Mouse (Mus musculus) spleen, adult 2 months (tissue): Measurements from ENCODE around the gene Atp6v0a1. TPM values are rescaled to one million over a fixed set of nuclear protein-coding genes. Genes with fewer than 3 reads are reported as not detected.

Experiments used
- DNase-seq, 2 experiments: peaks; one replicate each; pipeline versions ENCODE4 v3.0.0 to v3.0.0-alpha.2; 2012 to 2021; ENCODE audit warnings: low spot score in 2 of 2, low read depth in 1 of 2
- H3K27ac ChIP-seq: fragments of 200-500 bp; 2 replicates; pipeline ENCODE4 v1.5.1; 2012; ENCODE audit warnings: low read length, inconsistent platforms; ENCODE audit not compliant: insufficient read depth
- H3K27me3 ChIP-seq: fragments of 200-500 bp; 2 replicates; pipeline ENCODE4 v1.6.1; 2012; ENCODE audit warnings: mild to moderate bottlenecking, moderate library complexity, low read length, inconsistent platforms; ENCODE audit not compliant: control insufficient read depth, insufficient read depth
- H3K36me3 ChIP-seq: fragments of 200-500 bp; 2 replicates; pipeline ENCODE4 v1.6.1; 2012; ENCODE audit warnings: mild to moderate bottlenecking, low read length, inconsistent platforms; ENCODE audit not compliant: control insufficient read depth, insufficient read depth
- H3K4me1 ChIP-seq: fragments of 200-500 bp; 2 replicates; pipeline ENCODE4 v1.6.1; 2011; ENCODE audit warnings: inconsistent platforms; ENCODE audit not compliant: control insufficient read depth, insufficient read depth, insufficient read length
- H3K4me3 ChIP-seq: fragments of 200-500 bp; 2 replicates; pipeline ENCODE4 v1.5.1; 2011; ENCODE audit warnings: mild to moderate bottlenecking, inconsistent platforms; ENCODE audit not compliant: insufficient read depth, insufficient read length; ENCODE audit errors: extremely low read depth
- CTCF ChIP-seq: fragments of 200-500 bp; IDR thresholded peaks from 2 replicates; pipeline ENCODE4 v1.5.1; 2011; ENCODE audit warnings: mild to moderate bottlenecking, inconsistent platforms; ENCODE audit not compliant: insufficient read depth, insufficient read length, insufficient replicate concordance; ENCODE audit errors: extremely low read depth
- POLR2A ChIP-seq: fragments of 200-500 bp; IDR thresholded peaks from 2 replicates; pipeline ENCODE4 v1.6.1; 2011; ENCODE audit warnings: low read depth, low read length, inconsistent platforms
- WGBS: fragments of 180-500 bp; shearing (Covaris S2); methylation state at CpG from one replicate; pipeline ENCODE4 v1.1.7; 2018; 5-methylcytosine and 5-hydroxymethylcytosine counted together
- polyA plus RNA-seq: library from polyadenylated mRNA; depleted of rRNA; stranded (reverse); fragments of >200 nt; gene quantifications from 2 replicates; pipeline ENCODE4 v1.2.3, GENCODE M21; 2012

Atp6v0a1 gene
- polyA plus RNA-seq, 1 experiment, result 41.8 TPM

GRCm38 (mm10) chr11:101027121-101027520 is 17.9 kb downstream of the Atp6v0a1 start:
- no peak for DNase-seq
- Histone ChIP-seq H3K27me3 (no peaks in the 10 kb centered on the region), H3K36me3 (peaks cover 38% of the 10 kb centered on the region), H3K4me3 (no peak overlapping the region), H3K4me1 (no peaks in the 10 kb centered on the region), H3K27ac (no peak overlapping the region)
- whole genome bisulfite sequencing, result 94% methylated on average over 11 of the region's 11 CpGs
- TF ChIP-seq CTCF (no peak), POLR2A (no peak)

- TF ChIP-seq CTCF, result no peak
- no peak for TF ChIP-seq POLR2A
- no peaks in the 10 kb centered on the region for H3K27me3 ChIP-seq
Observed at GRCm38 (mm10) chr11:101029320-101029719, 20.1 kb downstream of the Atp6v0a1 start.

GRCm38 (mm10) chr11:101030136-101030807 is 21.0 kb downstream of the Atp6v0a1 start:
- no peak for TF ChIP-seq CTCF
- TF ChIP-seq POLR2A, result no peak
- Histone ChIP-seq H3K4me3 (no peak overlapping the region), H3K4me1 (no peaks in the 10 kb centered on the region), H3K27ac (no peak overlapping the region), H3K27me3 (no peaks in the 10 kb centered on the region), H3K36me3 (peaks cover 39% of the 10 kb centered on the region)
- 80% methylated on average over 10 of the region's 10 CpGs for WGBS
- no peak for DNase-seq

More at GRCm38 (mm10) chr11:101029320-101029719, 20.1 kb downstream of the Atp6v0a1 start:
- Histone ChIP-seq H3K36me3 (peaks cover 39% of the 10 kb centered on the region), H3K4me1 (no peaks in the 10 kb centered on the region), H3K4me3 (no peak overlapping the region), H3K27ac (no peak overlapping the region)
- no peak for DNase-seq
- 90% methylated on average over 8 of the region's 8 CpGs for WGBS

- DNase-seq, result no peak
- WGBS, result 95% methylated on average over 4 of the region's 4 CpGs
- TF ChIP-seq CTCF, result no peak
- TF ChIP-seq POLR2A, result no peak
- H3K4me1 ChIP-seq, result no peaks in the 10 kb centered on the region
- H3K27ac ChIP-seq, result no peak overlapping the region
- no peaks in the 10 kb centered on the region for H3K27me3 ChIP-seq
- no peak overlapping the region for H3K4me3 ChIP-seq
- peaks cover 40% of the 10 kb centered on the region for H3K36me3 ChIP-seq
Observed at GRCm38 (mm10) chr11:101030808-101031156, 21.5 kb downstream of the Atp6v0a1 start.

- WGBS, result 96% methylated on average over 1 of the region's 1 CpGs
Observed at GRCm38 (mm10) chr11:101031470-101031869, 22.2 kb downstream of the Atp6v0a1 start.

DNA sequence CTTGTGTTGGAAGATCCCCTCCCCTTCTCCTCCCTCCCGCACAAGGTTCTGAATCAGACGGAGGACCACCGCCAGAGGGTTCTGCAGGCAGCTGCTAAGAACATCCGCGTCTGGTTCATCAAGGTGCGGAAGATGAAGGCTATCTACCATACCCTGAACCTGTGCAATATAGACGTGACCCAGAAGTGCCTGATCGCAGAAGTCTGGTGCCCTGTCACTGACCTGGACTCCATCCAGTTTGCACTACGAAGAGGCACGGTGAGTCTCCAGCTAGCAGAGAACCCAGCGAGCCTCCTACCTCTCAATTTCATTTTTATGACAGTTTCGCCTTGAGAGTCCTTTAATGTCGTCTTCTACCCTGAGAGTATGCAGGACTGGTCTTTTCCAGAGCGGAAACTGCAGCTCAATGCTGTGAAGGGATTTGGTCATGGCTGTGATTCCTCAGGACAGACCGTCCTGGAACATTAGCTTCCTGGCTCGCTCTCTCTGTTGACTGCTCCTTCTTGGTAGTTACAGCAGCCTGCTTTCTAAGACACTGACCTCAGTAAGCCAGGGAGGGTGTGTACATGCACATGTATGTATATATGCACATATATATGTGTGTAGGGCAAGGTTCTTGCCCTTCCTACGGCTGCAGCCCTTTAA is 24.7 kb downstream of the Atp6v0a1 start:
- Histone ChIP-seq H3K36me3 (peaks cover 43% of the 10 kb centered on the region), H3K4me1 (no peaks in the 10 kb centered on the region), H3K27me3 (no peaks in the 10 kb centered on the region), H3K4me3 (no peak overlapping the region), H3K27ac (no peak overlapping the region)
- 95% methylated on average over 17 of the region's 17 CpGs for WGBS
- TF ChIP-seq POLR2A (no peak), CTCF (no peak)
- DNase-seq, result no peak

More at GRCm38 (mm10) chr11:101031470-101031869, 22.2 kb downstream of the Atp6v0a1 start:
- TF ChIP-seq CTCF (no peak), POLR2A (no peak)
- no peak for DNase-seq
- H3K27me3 ChIP-seq, result no peaks in the 10 kb centered on the region
- H3K4me3 ChIP-seq, result no peak overlapping the region
- no peaks in the 10 kb centered on the region for H3K4me1 ChIP-seq
- H3K27ac ChIP-seq, result no peak overlapping the region
- H3K36me3 ChIP-seq, result peaks cover 43% of the 10 kb centered on the region

DNA sequence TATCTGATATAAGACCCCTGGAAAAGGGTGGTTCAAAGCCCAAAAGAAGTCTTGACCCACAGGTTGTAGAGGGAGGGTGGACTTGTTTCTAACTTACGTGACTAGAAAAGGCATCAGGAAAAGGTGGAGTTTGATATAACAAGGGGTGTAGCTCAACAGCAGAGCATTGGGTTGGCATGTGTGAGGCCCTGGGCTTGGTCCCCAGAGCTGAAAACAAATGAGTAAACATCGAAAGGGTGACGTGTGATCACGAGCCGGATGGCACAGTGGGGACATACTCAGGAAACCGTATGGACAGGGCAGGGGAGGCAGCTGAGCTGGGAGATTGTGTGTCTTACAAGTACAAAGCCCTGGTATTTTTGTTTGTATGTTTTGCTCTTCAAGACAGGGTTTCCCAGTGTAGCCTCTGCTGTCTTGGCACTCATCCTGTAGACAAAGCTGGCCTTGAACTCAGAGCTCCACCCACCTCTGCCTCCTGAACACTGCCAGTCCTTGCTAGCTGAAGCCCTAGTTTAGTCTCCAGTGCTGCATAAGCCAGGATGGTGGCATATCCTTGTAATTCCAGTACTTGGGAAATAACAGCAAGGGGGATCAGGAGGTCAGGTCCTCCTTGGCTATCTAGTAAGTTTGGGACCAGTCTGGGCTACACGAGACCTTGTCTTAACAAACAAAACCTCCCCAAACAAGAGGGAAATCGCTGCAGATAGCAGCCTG is 25.5 kb downstream of the Atp6v0a1 start:
- 95% methylated on average over 8 of the region's 8 CpGs for WGBS
- Histone ChIP-seq H3K36me3 (peaks cover 43% of the 10 kb centered on the region), H3K4me3 (no peak overlapping the region), H3K27me3 (no peaks in the 10 kb centered on the region), H3K27ac (no peak overlapping the region), H3K4me1 (no peaks in the 10 kb centered on the region)
- TF ChIP-seq CTCF, result no peak
- no peak for TF ChIP-seq POLR2A
- no peak for DNase-seq
